Comparison of ENCODE assay signal across 12 mouse cellular contexts in genomic region chr7:142025926-142026325, GRCm38 (mm10). TPM values are rescaled to one million over a fixed set of nuclear protein-coding genes. Genes with fewer than 3 reads are reported as not detected.
DNase-seq lines count a peak whose midpoint lies in the region; ATAC-seq lines count a peak whose summit lies in the region.
"Had no signal": no experiment of that assay in that cellular context is flagged by ENCODE, and none has a peak within 500 bp of the region (broad histone marks: within the 10 kb centered on the region; RNA-seq: fewer than 3 reads in every experiment).

No protein-coding gene starts in this region.

- no peaks in the 10 kb centered on the region for H3K27me3 ChIP-seq in kidney, embryonic 14.5 days (ENCODE audit: control insufficient read depth, insufficient read depth, low read length)
- H3K27me3 ChIP-seq in erythroblast, embryonic 14.5 days (ENCODE audit: control insufficient read depth) = no peaks in the 10 kb centered on the region
- H3K27me3 ChIP-seq in liver, embryonic 13.5 days = no peaks in the 10 kb centered on the region

- H3K27ac ChIP-seq in kidney, embryonic 14.5 days (ENCODE audit: low read depth, low read length) = no peak overlapping the region
- H3K27ac ChIP-seq in liver, embryonic 13.5 days = peak overlapping the region; percentile 87

- no peak overlapping the region for H3K4me3 ChIP-seq in kidney, embryonic 14.5 days (ENCODE audit: low read length)
- H3K4me3 ChIP-seq in erythroblast, embryonic 14.5 days (replicated peaks) = peak overlapping the region; percentile 68
- H3K4me3 ChIP-seq in liver, embryonic 13.5 days (replicated peaks) = peak overlapping the region; percentile 40

- no peak overlapping the region for H3K4me2 ChIP-seq in kidney, embryonic 14.5 days (replicated peaks; ENCODE audit: low read depth, low read length)
- peak overlapping the region; percentile 56 for H3K4me2 ChIP-seq in liver, embryonic 13.5 days

- peaks cover 13% of the 10 kb centered on the region for H3K4me1 ChIP-seq in kidney, embryonic 14.5 days (ENCODE audit: control insufficient read depth, insufficient read depth, low read length)
- peaks cover 68% of the 10 kb centered on the region for H3K4me1 ChIP-seq in erythroblast, embryonic 14.5 days (ENCODE audit: control insufficient read depth)
- peaks cover 43% of the 10 kb centered on the region for H3K4me1 ChIP-seq in liver, embryonic 13.5 days (replicated peaks)

- no peaks in the 10 kb centered on the region for H3K9me3 ChIP-seq in kidney, embryonic 14.5 days (ENCODE audit: control insufficient read depth, low read length)
- H3K9me3 ChIP-seq in erythroblast, embryonic 14.5 days (ENCODE audit: control insufficient read depth, low read length) = no peaks in the 10 kb centered on the region
- no peaks in the 10 kb centered on the region for H3K9me3 ChIP-seq in liver, embryonic 13.5 days (replicated peaks)

- ATAC-seq in kidney, embryonic 14.5 days (ENCODE audit: low FRiP score, low TSS enrichment) = 0 out of 2 replicates have a peak, but pooled peaks have one; percentile 39
- ATAC-seq in liver, embryonic 13.5 days (ENCODE audit: low read depth) = peak; percentile 94

- DNase-seq in kidney, postnatal 36 days = no peak
- peak; percentile 31 for DNase-seq in liver, embryonic 13.5 days
- DNase-seq in lung, postnatal 4 days = peak; percentile 14 to 55
- no peak for DNase-seq in gastrocnemius, adult 18-20 months (ENCODE audit: low spot score)
- DNase-seq in right cerebral cortex, postnatal 36 days (ENCODE audit: low spot score in 2 of 2) = no peak
- DNase-seq: cerebellum, adult 11-12 months; gastrocnemius, postnatal 25 days; kidney, adult 11 months; midbrain, embryonic 14.5 days; thymus, postnatal 4 days had no signal

- no peaks in the 10 kb centered on the region for H3K36me3 ChIP-seq in kidney, embryonic 14.5 days (ENCODE audit: control insufficient read depth, insufficient read depth, low read length)
- peaks cover 67% of the 10 kb centered on the region for H3K36me3 ChIP-seq in erythroblast, embryonic 14.5 days (ENCODE audit: control insufficient read depth)
- H3K36me3 ChIP-seq in liver, embryonic 13.5 days = no peaks in the 10 kb centered on the region

- H3K9ac ChIP-seq in kidney, embryonic 14.5 days (ENCODE audit: low read depth, low read length) = no peak overlapping the region
- H3K9ac ChIP-seq in liver, embryonic 13.5 days = peak overlapping the region; percentile 60

- WGBS in kidney, embryonic 14.5 days = 59% methylated on average over 4 of the region's 4 CpGs
- 70% methylated on average over 4 of the region's 4 CpGs for WGBS in liver, embryonic 13.5 days (ENCODE audit: insufficient replicate concordance)

RNA-seq across cellular contexts. Expression of gene Mob2, which starts 34.9 kb away (rescaled TPM):
- 63.8 and 65.8 TPM in 2 replicates for polyA plus RNA-seq in kidney, embryonic 14.5 days (2014; fragmentation: Nextera tagmentation; extraction: Ambion mirVana)
- polyA plus RNA-seq in erythroblast, embryonic 14.5 days (2012) = 24.8 and 29.2 TPM in 2 replicates
- polyA plus RNA-seq in liver, embryonic 13.5 days (2015; fragmentation: Nextera tagmentation; extraction: Ambion mirVana) = 62.5 and 64.3 TPM in 2 replicates
- 10 to 100 TPM; 49.6 to 51.8 TPM for total RNA-seq in gastrocnemius, adult 18-20 months (2021)

Comparison
In these comparisons a context has a peak if more than half of its experiments do, and no peak if none do; other contexts are left out.
1. DNase-seq: peak in liver, embryonic 13.5 days (single experiment) and lung, postnatal 4 days (2 of 2); none in kidney, postnatal 36 days (0 of 2), gastrocnemius, adult 18-20 months (single experiment) and right cerebral cortex, postnatal 36 days (0 of 2).